Mouse (Mus musculus): ENCODE measurements around the gene Taar1. TPM values are rescaled to one million over a fixed set of nuclear protein-coding genes. Genes with fewer than 3 reads are reported as not detected.
A peak's percentile ranks its signal among the peaks of the same experiment; 100 is the strongest.

The Taar1 gene
- not detected in 2 replicates for polyA plus RNA-seq (2015; fragmentation: Nextera tagmentation; extraction: Ambion mirVana)

- no peak within 1 kb of the TSS for H3K9ac ChIP-seq (ENCODE audit: low read depth, low read length)
- H3K27ac ChIP-seq: no peak within 1 kb of the TSS
- H3K27me3 ChIP-seq (ENCODE audit: insufficient read depth, low read length): no peaks in the 10 kb centered on the region
- DNase-seq (ENCODE audit: low spot score) (no peak), ATAC-seq (replicated peaks; ENCODE audit: low FRiP score, low read depth) (no peak)
- no peaks in the 10 kb centered on the region for H3K4me1 ChIP-seq (replicated peaks; ENCODE audit: insufficient read depth, low read length)
- H3K9me3 ChIP-seq (replicated peaks; ENCODE audit: low read length): no peaks in the 10 kb centered on the region
- no peak within 1 kb of the TSS for H3K4me2 ChIP-seq (ENCODE audit: low read length)
- H3K4me3 ChIP-seq (replicated peaks; ENCODE audit: low read depth, low read length): no peak within 1 kb of the TSS
- TF ChIP-seq CTCF (IDR thresholded peaks at IDR 0.05; ENCODE audit: low read depth): no peak
- no peaks in the 10 kb centered on the region for H3K36me3 ChIP-seq (ENCODE audit: insufficient read depth, low read length)
- WGBS: 90% methylated on average over 4 of the region's 4 CpGs
These were observed at the start of gene Taar1 for GRCm38 (mm10) chr10:23920056-23920455. Gene Taar1 (plus strand): TSS chr10:23920356.

- WGBS: 86% methylated on average over 6 of the region's 6 CpGs
These were observed 39.5 kb upstream of the Taar1 start for GRCm38 (mm10) chr10:23880695-23881094.

GRCm38 (mm10) chr10:23884910-23885309, 35.2 kb upstream of the Taar1 start:
- Histone ChIP-seq H3K9ac (ENCODE audit: low read depth, low read length) (no peak overlapping the region), H3K27me3 (ENCODE audit: insufficient read depth, low read length) (no peaks in the 10 kb centered on the region), H3K4me1 (replicated peaks; ENCODE audit: insufficient read depth, low read length) (no peaks in the 10 kb centered on the region), H3K4me2 (ENCODE audit: low read length) (no peak overlapping the region), H3K27ac (no peak overlapping the region), H3K4me3 (replicated peaks; ENCODE audit: low read depth, low read length) (no peak overlapping the region), H3K9me3 (replicated peaks; ENCODE audit: low read length) (no peaks in the 10 kb centered on the region), H3K36me3 (ENCODE audit: insufficient read depth, low read length) (no peaks in the 10 kb centered on the region)
- no peak for ATAC-seq (replicated peaks; ENCODE audit: low FRiP score, low read depth)
- no peak for DNase-seq (ENCODE audit: low spot score)
- TF ChIP-seq CTCF (IDR thresholded peaks at IDR 0.05; ENCODE audit: low read depth): no peak
- 83% methylated on average over 1 of the region's 1 CpGs for WGBS

More at GRCm38 (mm10) chr10:23880695-23881094, 39.5 kb upstream of the Taar1 start:
- H3K4me3 ChIP-seq (replicated peaks; ENCODE audit: low read depth, low read length): no peak overlapping the region
- peak; percentile 49 for TF ChIP-seq CTCF (IDR thresholded peaks at IDR 0.05; ENCODE audit: low read depth)
- no peaks in the 10 kb centered on the region for H3K9me3 ChIP-seq (replicated peaks; ENCODE audit: low read length)
- H3K36me3 ChIP-seq (ENCODE audit: insufficient read depth, low read length): no peaks in the 10 kb centered on the region
- no peaks in the 10 kb centered on the region for H3K27me3 ChIP-seq (ENCODE audit: insufficient read depth, low read length)
- DNase-seq (ENCODE audit: low spot score) (no peak), ATAC-seq (replicated peaks; ENCODE audit: low FRiP score, low read depth) (no peak)
- H3K4me1 ChIP-seq (replicated peaks; ENCODE audit: insufficient read depth, low read length): no peaks in the 10 kb centered on the region
- no peak overlapping the region for H3K4me2 ChIP-seq (ENCODE audit: low read length)
- H3K9ac ChIP-seq (ENCODE audit: low read depth, low read length): no peak overlapping the region
- no peak overlapping the region for H3K27ac ChIP-seq

GRCm38 (mm10) chr10:23886060-23886459, 34.1 kb upstream of the Taar1 start:
- Histone ChIP-seq H3K4me3 (replicated peaks; ENCODE audit: low read depth, low read length) (no peak overlapping the region), H3K9ac (ENCODE audit: low read depth, low read length) (no peak overlapping the region), H3K36me3 (ENCODE audit: insufficient read depth, low read length) (no peaks in the 10 kb centered on the region), H3K27ac (no peak overlapping the region), H3K9me3 (replicated peaks; ENCODE audit: low read length) (no peaks in the 10 kb centered on the region), H3K4me2 (ENCODE audit: low read length) (no peak overlapping the region), H3K27me3 (ENCODE audit: insufficient read depth, low read length) (no peaks in the 10 kb centered on the region), H3K4me1 (replicated peaks; ENCODE audit: insufficient read depth, low read length) (no peaks in the 10 kb centered on the region)
- ATAC-seq (replicated peaks; ENCODE audit: low FRiP score, low read depth) (no peak), DNase-seq (ENCODE audit: low spot score) (no peak)
- no peak for TF ChIP-seq CTCF (IDR thresholded peaks at IDR 0.05; ENCODE audit: low read depth)
- WGBS: 86% methylated on average over 3 of the region's 3 CpGs

- whole genome bisulfite sequencing: 86% methylated on average over 1 of the region's 1 CpGs
- H3K4me2 ChIP-seq (ENCODE audit: low read length): no peak overlapping the region
- H3K36me3 ChIP-seq (ENCODE audit: insufficient read depth, low read length): no peaks in the 10 kb centered on the region
- no peak overlapping the region for H3K4me3 ChIP-seq (replicated peaks; ENCODE audit: low read depth, low read length)
- TF ChIP-seq CTCF (IDR thresholded peaks at IDR 0.05; ENCODE audit: low read depth): no peak
- no peak overlapping the region for H3K9ac ChIP-seq (ENCODE audit: low read depth, low read length)
- no peak for DNase-seq (ENCODE audit: low spot score)
- H3K27ac ChIP-seq: no peak overlapping the region
- H3K9me3 ChIP-seq (replicated peaks; ENCODE audit: low read length): no peaks in the 10 kb centered on the region
- no peak for ATAC-seq (replicated peaks; ENCODE audit: low FRiP score, low read depth)
- no peaks in the 10 kb centered on the region; the same call in 1 of the 2 replicates for H3K4me1 ChIP-seq (replicated peaks; ENCODE audit: insufficient read depth, low read length)
- H3K27me3 ChIP-seq (ENCODE audit: insufficient read depth, low read length): no peaks in the 10 kb centered on the region
These were observed 27.2 kb upstream of the Taar1 start for GRCm38 (mm10) chr10:23892987-23893386.

GRCm38 (mm10) chr10:23894601-23895349, 25.4 kb upstream of the Taar1 start, which contains the start of gene Vnn1:
Gene Vnn1 (plus strand): TSS chr10:23894688.
- H3K9me3 ChIP-seq (replicated peaks; ENCODE audit: low read length): no peaks in the 10 kb centered on the region
- H3K36me3 ChIP-seq (ENCODE audit: insufficient read depth, low read length): no peaks in the 10 kb centered on the region
- 23% methylated on average over 21 of the region's 21 CpGs for WGBS
- H3K27me3 ChIP-seq (ENCODE audit: insufficient read depth, low read length): no peaks in the 10 kb centered on the region
- H3K4me3 ChIP-seq (replicated peaks; ENCODE audit: low read depth, low read length): peak within 1 kb of the TSS; percentile 28
- no peaks in the 10 kb centered on the region; the same call in 1 of the 2 replicates for H3K4me1 ChIP-seq (replicated peaks; ENCODE audit: insufficient read depth, low read length)
- H3K27ac ChIP-seq: peak within 1 kb of the TSS; percentile 3; the same call in 1 of the 2 replicates
- no peak for TF ChIP-seq CTCF (IDR thresholded peaks at IDR 0.05; ENCODE audit: low read depth)
- ATAC-seq (replicated peaks; ENCODE audit: low FRiP score, low read depth): peak; percentile 73
- H3K9ac ChIP-seq (ENCODE audit: low read depth, low read length): peak within 1 kb of the TSS; percentile 53
- H3K4me2 ChIP-seq (ENCODE audit: low read length): peak within 1 kb of the TSS; percentile 58
- DNase-seq (ENCODE audit: low spot score): peak; percentile 33

Measured in kidney, postnatal 0 days (tissue).